Mouse (Mus musculus) small intestine, adult 2 months (tissue): ENCODE measurements at regions not wholly inside any gene's neighbourhood (a gene's known extent, or its start where the extent isn't known, plus 50 kb on each side); places are given as distances from the start of the nearest gene placed in this dataset.

Experiments used
- CTCF ChIP-seq: fragments of 200-500 bp; IDR thresholded peaks from 2 replicates; pipeline ENCODE4 v1.5.1; 2012; ENCODE audit warnings: low read depth, mild to moderate bottlenecking, control low read depth, inconsistent platforms, low read length, moderate library complexity, mixed read lengths; ENCODE audit not compliant: insufficient replicate concordance, insufficient read length; ENCODE audit errors: extremely low read depth
- POLR2A ChIP-seq: fragments of 200-500 bp; IDR thresholded peaks from 2 replicates; pipeline ENCODE4 v1.6.1; 2012; ENCODE audit warnings: low read depth, mild to moderate bottlenecking, control low read depth, inconsistent platforms, low read length, moderate library complexity

DNA sequence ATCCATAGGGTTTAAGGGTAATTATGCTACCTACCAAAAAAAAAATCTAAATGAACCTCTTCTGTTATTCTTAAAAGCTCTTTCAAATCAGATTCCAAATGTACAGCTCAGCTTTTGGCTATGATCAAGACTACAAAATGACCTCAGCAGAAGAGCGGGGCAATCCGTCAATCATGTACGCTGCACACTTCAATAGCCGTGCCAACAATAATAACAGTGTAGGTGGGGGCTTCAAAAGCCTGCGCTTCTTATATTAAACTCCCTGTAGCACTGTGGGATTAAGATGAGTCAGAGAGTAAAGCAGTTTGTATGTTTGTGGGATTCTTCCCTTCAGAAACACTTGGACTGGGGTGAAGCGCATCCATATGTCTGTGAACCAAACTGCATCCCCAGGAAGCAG lies 210.5 kb downstream of the Wdr11 start:
- no peak for TF ChIP-seq CTCF
- no peak for TF ChIP-seq POLR2A
